9 mouse cellular contexts compared by ENCODE assay signal in the genomic region with DNA sequence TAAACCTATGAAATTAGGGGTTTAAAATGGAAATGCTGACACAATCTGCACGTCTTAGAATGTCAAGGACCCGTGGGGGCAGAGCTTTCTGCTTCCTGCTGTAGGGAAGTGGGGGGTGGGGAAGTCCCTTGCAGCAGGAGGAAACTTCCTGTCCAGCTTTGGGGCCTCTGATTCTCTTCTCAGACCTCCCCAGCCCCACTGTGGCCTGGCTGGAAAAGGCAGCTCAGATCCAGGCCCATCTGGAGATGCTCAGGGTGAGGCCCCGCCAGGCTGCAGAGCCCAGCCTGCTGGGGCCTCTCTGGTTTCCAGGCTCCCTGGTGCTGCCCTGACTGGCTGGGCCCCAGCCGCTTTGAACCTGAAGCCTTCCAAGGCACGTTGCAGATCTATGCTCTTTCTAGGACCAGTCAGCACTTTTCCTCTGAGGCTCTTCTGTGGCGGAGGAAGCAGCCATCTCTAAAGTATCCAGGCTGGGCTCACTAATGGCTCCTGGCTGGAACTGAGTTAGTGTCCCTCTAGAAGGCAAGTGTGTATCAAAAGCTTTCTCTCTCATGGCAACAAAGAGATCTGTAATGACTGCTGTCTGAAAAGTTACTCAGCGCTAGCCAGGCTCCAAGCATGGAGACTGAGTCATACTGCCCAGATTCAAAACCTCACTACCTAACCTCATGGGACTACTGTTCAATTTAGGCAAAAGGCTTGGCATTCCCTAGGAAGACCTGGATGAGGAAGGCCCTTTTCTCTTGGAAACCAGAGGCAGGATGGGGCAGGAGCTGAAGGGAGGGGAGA. TPM values are rescaled to one million over a fixed set of nuclear protein-coding genes. Genes with fewer than 3 reads are reported as not detected.
DNase-seq lines count a peak whose midpoint lies in the region; ATAC-seq and TF ChIP-seq lines count a peak whose summit lies in the region.
"Had no signal": no experiment of that assay in that cellular context is flagged by ENCODE, and none has a peak within 500 bp of the region (broad histone marks: within the 10 kb centered on the region; RNA-seq: fewer than 3 reads in every experiment).

No protein-coding gene starts in this region.

- H3K9me3 ChIP-seq in intestine, embryonic 14.5 days (ENCODE audit: control insufficient read depth, low read length): no peaks in the 10 kb centered on the region
- H3K9me3 ChIP-seq in intestine, postnatal 0 days (ENCODE audit: control insufficient read depth): no peaks in the 10 kb centered on the region

- no peak overlapping the region for H3K4me2 ChIP-seq in intestine, embryonic 14.5 days (ENCODE audit: low read length)
- H3K4me2 ChIP-seq in intestine, postnatal 0 days (replicated peaks; ENCODE audit: low read depth): no peak overlapping the region

- 28% methylated on average over 7 of the region's 7 CpGs for WGBS in intestine, embryonic 14.5 days
- WGBS in intestine, postnatal 0 days: 34% methylated on average over 7 of the region's 7 CpGs

- H3K4me1 ChIP-seq in intestine, embryonic 14.5 days (replicated peaks; ENCODE audit: control insufficient read depth, insufficient read depth, low read length): peaks cover 6% of the 10 kb centered on the region; the same call in 1 of the 2 replicates
- no peaks in the 10 kb centered on the region for H3K4me1 ChIP-seq in intestine, postnatal 0 days (replicated peaks; ENCODE audit: control insufficient read depth, insufficient read depth, low read length)
- H3K4me1 ChIP-seq in bone marrow macrophage, adult 2 months (ENCODE audit: control insufficient read depth, insufficient read depth, low read length): peaks cover 15% of the 10 kb centered on the region

- no peaks in the 10 kb centered on the region for H3K36me3 ChIP-seq in intestine, embryonic 14.5 days (ENCODE audit: control insufficient read depth, insufficient read depth, low read length)
- no peaks in the 10 kb centered on the region for H3K36me3 ChIP-seq in intestine, postnatal 0 days (ENCODE audit: control insufficient read depth, insufficient read depth)

- no peak overlapping the region for H3K4me3 ChIP-seq in intestine, embryonic 14.5 days (ENCODE audit: low read depth, low read length)
- no peak overlapping the region for H3K4me3 ChIP-seq in intestine, postnatal 0 days (ENCODE audit: low read depth, low read length)
- no peak overlapping the region for H3K4me3 ChIP-seq in bone marrow macrophage, adult 2 months (ENCODE audit: insufficient read depth, low read length)

- DNase-seq in intestine, embryonic 14.5 days (ENCODE audit: low spot score): no peak
- DNase-seq in gastrocnemius, postnatal 14 days: peak; percentile 76
- peak; percentile 51 for DNase-seq in lung, postnatal 10 days
- no peak for DNase-seq in thymus, postnatal 4 days
- no peak for DNase-seq in urinary bladder, adult 2 months (ENCODE audit: low spot score)
- no peak for DNase-seq in retina, postnatal 1 day

- no peaks in the 10 kb centered on the region for H3K27me3 ChIP-seq in intestine, embryonic 14.5 days (replicated peaks; ENCODE audit: control insufficient read depth, insufficient read depth, low read length)
- H3K27me3 ChIP-seq in intestine, postnatal 0 days (replicated peaks; ENCODE audit: control insufficient read depth, insufficient read depth, low read length): no peaks in the 10 kb centered on the region

- intact Hi-C loops in gastrocnemius, postnatal 14 days (cut with DNase I; ENCODE audit: low total_unique reads): no loop called here

- TF ChIP-seq CTCF in intestine, postnatal 0 days (IDR thresholded peaks at IDR 0.05; ENCODE audit: low read depth): no peak
- no peak for TF ChIP-seq CTCF in bone marrow macrophage, adult 2 months (IDR thresholded peaks at IDR 0.05; ENCODE audit: low read depth, low read length)

- H3K9ac ChIP-seq in intestine, embryonic 14.5 days (ENCODE audit: low read length): no peak overlapping the region; the same call in 1 of the 2 replicates
- H3K9ac ChIP-seq in intestine, postnatal 0 days (ENCODE audit: low read depth, low read length): no peak overlapping the region

- no peak for TF ChIP-seq POLR2A in bone marrow macrophage, adult 2 months (IDR thresholded peaks at IDR 0.05; ENCODE audit: borderline replicate concordance, low read depth, low read length)

- no peak for ATAC-seq in intestine, embryonic 14.5 days (replicated peaks; ENCODE audit: low FRiP score, low TSS enrichment, low read depth)
- ATAC-seq in intestine, postnatal 0 days: no peak
- ATAC-seq: Patski had no signal

- peak overlapping the region; percentile 43; the same call in 1 of the 2 replicates for H3K27ac ChIP-seq in intestine, embryonic 14.5 days (ENCODE audit: low read depth)
- H3K27ac ChIP-seq in intestine, postnatal 0 days (ENCODE audit: low read depth, low read length): no peak overlapping the region
- H3K27ac ChIP-seq in bone marrow macrophage, adult 2 months (ENCODE audit: insufficient read depth, low read depth, low read length): peak overlapping the region; percentile 25

RNA-seq across cellular contexts. Expression of a gene that starts 55.8 kb away (rescaled TPM):
- not detected in 2 replicates for polyA plus RNA-seq in intestine, embryonic 14.5 days (2014; fragmentation: Nextera tagmentation; extraction: Ambion mirVana)
- polyA plus RNA-seq in intestine, postnatal 0 days (2015; fragmentation: Nextera tagmentation; extraction: Ambion mirVana): not detected in 2 replicates
- not detected in 2 replicates for polyA plus RNA-seq in bone marrow macrophage, adult 2 months (2012; ENCODE audit: insufficient read depth, insufficient read length, missing spikeins)
- total RNA-seq in gastrocnemius, postnatal 14 days (2021): 1 to 10 TPM; 1.7 to 2.6 TPM
- polyA plus RNA-seq in urinary bladder, adult 2 months (2012; rRNA removed): 17.1 and 23.1 TPM in 2 replicates
- polyA plus RNA-seq: Patski had no signal

Comparison
In these comparisons a context has a peak if more than half of its experiments do, and no peak if none do; other contexts are left out.
1. DNase-seq: peak in gastrocnemius, postnatal 14 days (single experiment) and lung, postnatal 10 days (single experiment); none in intestine, embryonic 14.5 days (single experiment), thymus, postnatal 4 days (single experiment), urinary bladder, adult 2 months (single experiment) and retina, postnatal 1 day (single experiment).
2. RNA of a gene that starts 55.8 kb away (polyA plus RNA-seq): 17.1 to 23.1 TPM in urinary bladder, adult 2 months; not detected in intestine, embryonic 14.5 days, not detected in intestine, postnatal 0 days and not detected in bone marrow macrophage, adult 2 months; every median in the first group is over 10 times any median in the second.